Mouse (Mus musculus) olfactory bulb, adult 2 months (tissue): ENCODE results near the gene Slc7a15.

Source experiments
- CTCF ChIP-seq: fragments of 200-500 bp; IDR thresholded peaks from 2 replicates; pipeline ENCODE4 v1.5.1; 2012; ENCODE audit warnings: low read depth, mild to moderate bottlenecking, low read length, moderate library complexity; ENCODE audit not compliant: insufficient read depth
- POLR2A ChIP-seq: fragments of 200-500 bp; IDR thresholded peaks from 2 replicates; pipeline ENCODE4 v1.6.1; 2012; ENCODE audit warnings: mild to moderate bottlenecking, low read depth, low read length, moderate library complexity; ENCODE audit not compliant: insufficient read depth

GRCm38 (mm10) chr12:8537291-8537690, 61.6 kb downstream of the Slc7a15 start:
- TF ChIP-seq CTCF (no peak), POLR2A (no peak)
